Mouse (Mus musculus) stomach, postnatal 0 days (tissue): ENCODE results near the gene Snx9.

Experiments
- CTCF ChIP-seq: IDR thresholded peaks from 2 replicates; pipeline ENCODE4 v1.5.1; 2016; ENCODE audit warnings: antibody characterized with exemption, low read depth, mild to moderate bottlenecking, moderate library complexity
- EP300 ChIP-seq: optimal IDR thresholded peaks from 2 replicates; pipeline ENCODE3; 2016; ENCODE audit warnings: antibody characterized with exemption

GRCm38 (mm10) chr17:5828583-5828836 lies 12.6 kb upstream of the Snx9 start:
- no peak for TF ChIP-seq CTCF
- TF ChIP-seq EP300 = no peak
